Mouse (Mus musculus) G1E (cell line): Measurements from ENCODE around the gene Coa5.

Experiments
- CTCF ChIP-seq: IDR thresholded peaks from 2 replicates; pipeline ENCODE4 v1.5.1; 2012; ENCODE audit warnings: low read depth, low read length, inconsistent platforms, mixed read lengths
- GATA1 ChIP-seq: IDR thresholded peaks from 2 replicates; pipeline ENCODE4 v1.6.1; 2012; ENCODE audit warnings: borderline replicate concordance, low read length, inconsistent platforms, mixed read lengths
- GATA2 ChIP-seq: IDR thresholded peaks from 2 replicates; pipeline ENCODE4 v1.6.1; 2012; ENCODE audit warnings: low read depth, low read length, inconsistent platforms, borderline replicate concordance
- POLR2AphosphoS5 ChIP-seq: IDR thresholded peaks from 2 replicates; pipeline ENCODE4 v1.6.1; 2012; ENCODE audit warnings: low read depth, low read length, inconsistent platforms; ENCODE audit not compliant: insufficient replicate concordance
- TAL1 ChIP-seq: conservative IDR thresholded peaks from 2 replicates; pipeline ENCODE4 v1.6.1; 2012; ENCODE audit warnings: low read depth, low read length, inconsistent platforms, mixed read lengths

GRCm38 (mm10) chr1:37467806-37468205, 37.9 kb upstream of the Coa5 start:
- TF ChIP-seq CTCF = no peak
- TF ChIP-seq GATA1 = no peak
- TF ChIP-seq TAL1 = no peak
- no peak for TF ChIP-seq POLR2AphosphoS5
- TF ChIP-seq GATA2 = no peak
